In the genomic region with DNA sequence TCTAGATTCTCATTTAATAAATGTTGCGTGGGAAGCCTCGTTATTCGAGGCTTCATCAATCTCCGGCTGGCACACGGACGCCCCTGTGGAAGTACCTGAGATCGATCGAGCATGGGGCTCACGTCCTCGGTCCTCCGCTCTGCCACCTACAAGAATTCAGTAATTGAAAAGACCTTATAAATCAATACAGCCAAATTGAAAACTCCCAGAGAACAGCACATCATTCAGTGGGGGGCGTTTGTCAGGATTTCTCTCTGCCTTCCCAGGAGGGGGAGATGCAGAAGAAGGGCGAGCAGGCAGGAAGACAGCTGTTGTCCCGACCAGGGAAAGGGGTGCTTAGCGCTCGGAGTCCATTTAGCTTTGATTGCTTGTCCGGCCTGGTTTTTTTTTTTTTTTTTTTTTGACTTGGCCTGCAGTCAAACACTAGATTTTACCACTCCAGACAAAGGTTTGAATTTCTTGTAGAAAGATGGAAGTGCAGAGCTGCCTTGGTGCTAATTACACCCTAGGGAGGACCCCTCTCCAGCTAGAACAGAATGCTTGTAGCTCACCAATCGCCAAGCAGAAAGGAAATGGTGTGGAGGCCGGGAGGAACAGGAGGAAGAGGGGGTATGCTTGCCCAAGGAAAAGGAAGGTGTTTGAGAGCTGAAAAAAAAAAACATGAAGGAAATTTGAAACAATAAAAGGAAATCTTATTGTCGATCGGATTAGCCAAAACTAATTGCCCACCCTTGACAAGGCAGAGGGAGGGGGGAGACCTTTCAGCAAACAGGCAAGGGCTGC, we compare ENCODE assay signal across 15 mouse cellular contexts. TPM values are rescaled to one million over a fixed set of nuclear protein-coding genes. Genes with fewer than 3 reads are reported as not detected.
DNase-seq lines count a peak whose midpoint lies in the region; ATAC-seq and TF ChIP-seq lines count a peak whose summit lies in the region.
"Had no signal": no experiment of that assay in that cellular context is flagged by ENCODE, and none has a peak within 500 bp of the region (broad histone marks: within the 10 kb centered on the region; RNA-seq: fewer than 3 reads in every experiment).

No protein-coding gene starts in this region.

- H3K9ac ChIP-seq in neural tube, embryonic 11.5 days (ENCODE audit: low read length), result no peak overlapping the region
- no peak overlapping the region for H3K9ac ChIP-seq in liver, postnatal 0 days (replicated peaks)

- 58% methylated on average over 21 of the region's 21 CpGs for WGBS in neural tube, embryonic 11.5 days
- 56% methylated on average over 21 of the region's 21 CpGs for WGBS in liver, postnatal 0 days (ENCODE audit: insufficient replicate concordance)

- H3K27ac ChIP-seq in gastrocnemius, adult 2 months, result peak overlapping the region; percentile 28
- H3K27ac ChIP-seq in neural tube, embryonic 11.5 days (ENCODE audit: low read depth, low read length), result peak overlapping the region; percentile 23; the same call in 1 of the 2 replicates
- no peak overlapping the region for H3K27ac ChIP-seq in liver, postnatal 0 days (ENCODE audit: low read depth)

- H3K27me3 ChIP-seq in neural tube, embryonic 11.5 days (ENCODE audit: control insufficient read depth, insufficient read depth, low read length), result no peaks in the 10 kb centered on the region
- H3K27me3 ChIP-seq in liver, postnatal 0 days (ENCODE audit: insufficient read depth, low read length), result no peaks in the 10 kb centered on the region

- no peaks in the 10 kb centered on the region for H3K9me3 ChIP-seq in neural tube, embryonic 11.5 days (ENCODE audit: control insufficient read depth, low read length)
- H3K9me3 ChIP-seq in liver, postnatal 0 days (ENCODE audit: low read length), result no peaks in the 10 kb centered on the region

- intact Hi-C loops in gastrocnemius, adult 2 months (cut with DNase I), result no loop called here
- intact Hi-C loops in left cerebral cortex, postnatal 10 days (cut with DNase I), result no loop called here

- no peak for ATAC-seq in neural tube, embryonic 11.5 days (ENCODE audit: insufficient read depth, low FRiP score, low TSS enrichment)
- ATAC-seq in liver, postnatal 0 days, result no peak

- no peak overlapping the region for H3K4me2 ChIP-seq in neural tube, embryonic 11.5 days (ENCODE audit: low read depth)
- H3K4me2 ChIP-seq in liver, postnatal 0 days (ENCODE audit: low read depth, low read length), result no peak overlapping the region

- no peak for TF ChIP-seq EP300 in liver, postnatal 0 days (IDR thresholded peaks at IDR 0.05; ENCODE audit: low read depth)

- no peaks in the 10 kb centered on the region; the same call in 1 of the 2 replicates for H3K4me1 ChIP-seq in neural tube, embryonic 11.5 days (ENCODE audit: control insufficient read depth, insufficient read depth, low read length)
- H3K4me1 ChIP-seq in liver, postnatal 0 days (ENCODE audit: insufficient read depth), result no peaks in the 10 kb centered on the region

- H3K4me3 ChIP-seq in gastrocnemius, adult 2 months, result peak overlapping the region; percentile 9; the same call in 1 of the 2 replicates
- no peak overlapping the region for H3K4me3 ChIP-seq in neural tube, embryonic 11.5 days (ENCODE audit: low read depth, low read length)
- no peak overlapping the region for H3K4me3 ChIP-seq in liver, postnatal 0 days (ENCODE audit: low read depth, low read length)

- DNase-seq in gastrocnemius, adult 2 months, result no peak
- DNase-seq in gastrocnemius, postnatal 10 days, result no peak
- DNase-seq in neural tube, embryonic 11.5 days (ENCODE audit: low spot score), result no peak
- DNase-seq in neural tube, embryonic 10.5 days (ENCODE audit: extremely low spot score, low spot score), result no peak
- peak; percentile 47 for DNase-seq in kidney, postnatal 10 days
- DNase-seq in liver, postnatal 0 days, result no peak
- DNase-seq in spleen, postnatal 36 days (ENCODE audit: low spot score in 2 of 2), result no peak
- no peak for DNase-seq in left cerebral cortex, postnatal 10 days (ENCODE audit: extremely low spot score in 1 of 2, low spot score in 2 of 2)
- DNase-seq: adrenal gland, postnatal 14 days; B cell, adult 2 months; cerebellum, adult 8-10 months had no signal

- H3K36me3 ChIP-seq in neural tube, embryonic 11.5 days (ENCODE audit: control insufficient read depth, insufficient read depth, low read length), result no peaks in the 10 kb centered on the region
- H3K36me3 ChIP-seq in liver, postnatal 0 days (replicated peaks; ENCODE audit: insufficient read depth, low read length), result no peaks in the 10 kb centered on the region

- TF ChIP-seq CTCF in gastrocnemius, adult 2 months (IDR thresholded peaks at IDR 0.05), result no peak
- TF ChIP-seq CTCF in liver, postnatal 0 days (IDR thresholded peaks at IDR 0.05; ENCODE audit: low read depth), result no peak

RNA-seq across cellular contexts. Expression of a gene that starts 20.6 kb away (rescaled TPM):
- not detected for total RNA-seq in gastrocnemius, adult 2 months (2021)
- total RNA-seq in gastrocnemius, postnatal 10 days (2021), result not detected
- polyA plus RNA-seq in neural tube, embryonic 11.5 days (2014; fragmentation: Nextera tagmentation; extraction: Ambion mirVana), result not detected in 2 replicates
- polyA plus RNA-seq in liver, postnatal 0 days (2015; fragmentation: Nextera tagmentation; extraction: Ambion mirVana), result not detected in 2 replicates
- total RNA-seq in left cerebral cortex, postnatal 10 days (2021), result not detected
- total RNA-seq: adrenal gland, postnatal 14 days; granulocyte monocyte progenitor cell, adult 5-6 weeks; layer of hippocampus, adult 8-10 months had no signal
- polyA plus RNA-seq: limb, embryonic 11.5 days; stomach, embryonic 16.5 days had no signal

RNA-seq across cellular contexts. Expression of a gene that starts 31.6 kb away (rescaled TPM):
- total RNA-seq in gastrocnemius, adult 2 months (2021), result 1 to 10 TPM; 7.1 to 7.8 TPM
- 1 to 10 TPM; 4.8 to 4.9 TPM for total RNA-seq in gastrocnemius, postnatal 10 days (2021)
- 3.7 and 4.7 TPM in 2 replicates for polyA plus RNA-seq in neural tube, embryonic 11.5 days (2014; fragmentation: Nextera tagmentation; extraction: Ambion mirVana)
- 2.6 and 2.8 TPM in 2 replicates for polyA plus RNA-seq in liver, postnatal 0 days (2015; fragmentation: Nextera tagmentation; extraction: Ambion mirVana)
- 1 to 10 TPM; 7.2 to 8.0 TPM for total RNA-seq in left cerebral cortex, postnatal 10 days (2021)

RNA-seq across cellular contexts. Expression of a gene that starts 53.8 kb away (rescaled TPM):
- total RNA-seq in gastrocnemius, adult 2 months (2021), result 10 to 100 TPM; 10.8 to 17.1 TPM
- 10 to 100 TPM; 13.7 to 15.2 TPM for total RNA-seq in gastrocnemius, postnatal 10 days (2021)
- polyA plus RNA-seq in neural tube, embryonic 11.5 days (2014; fragmentation: Nextera tagmentation; extraction: Ambion mirVana), result 1.8 and 1.9 TPM in 2 replicates
- 3.3 and 3.5 TPM in 2 replicates for polyA plus RNA-seq in liver, postnatal 0 days (2015; fragmentation: Nextera tagmentation; extraction: Ambion mirVana)
- 1 to 10 TPM; 3.6 to 4.1 TPM for total RNA-seq in left cerebral cortex, postnatal 10 days (2021)
